Mouse (Mus musculus) bone marrow macrophage, adult 2 months (primary cell): ENCODE data around the gene Sorcs3.

Experiments
- CTCF ChIP-seq: IDR thresholded peaks from 2 replicates; pipeline ENCODE4 v1.5.1; 2012; ENCODE audit warnings: low read depth, mild to moderate bottlenecking, low read length, moderate library complexity
- POLR2A ChIP-seq: IDR thresholded peaks from 2 replicates; pipeline ENCODE4 v1.6.1; 2012; ENCODE audit warnings: mild to moderate bottlenecking, low read depth, low read length, borderline replicate concordance

DNA sequence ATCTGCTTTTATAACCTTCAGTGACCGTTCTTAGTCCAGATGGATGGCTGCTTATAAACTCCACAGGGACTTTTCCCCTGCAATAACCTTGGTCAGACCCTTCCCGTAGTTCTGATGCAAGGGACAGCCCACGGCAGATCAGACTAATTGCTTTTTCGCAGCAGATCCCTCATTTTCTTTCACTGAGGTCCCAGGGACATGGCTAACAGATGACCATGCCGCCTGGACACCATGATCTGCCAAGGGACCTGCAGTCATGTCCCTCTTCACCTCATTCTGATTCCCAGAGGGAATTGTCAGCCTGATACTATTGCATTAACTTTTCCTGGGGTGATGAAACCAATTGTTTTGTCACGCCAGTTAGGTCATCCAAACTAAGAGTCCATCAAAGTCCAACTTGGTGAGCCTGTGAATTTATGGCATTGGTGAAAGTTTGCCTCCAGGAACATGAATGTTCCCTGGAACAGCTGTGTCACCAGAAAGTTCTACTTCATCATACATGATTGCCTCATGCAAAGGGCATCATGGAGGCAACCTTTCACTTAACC, 494.4 kb downstream of the Sorcs3 start:
- no peak for TF ChIP-seq CTCF
- TF ChIP-seq POLR2A = no peak
